Mouse (Mus musculus) limb, embryonic 11.5 days (tissue): ENCODE measurements around the gene Eddm3b. TPM values are rescaled to one million over a fixed set of nuclear protein-coding genes. Genes with fewer than 3 reads are reported as not detected.
A peak's percentile ranks its signal among the peaks of the same experiment; 100 is the strongest.

Experiments
- ATAC-seq: fragments of 200-750 bp; cut with Nextera tagmentation; 2 replicates; pipeline ENCODE4 v1.8.0; 2017; ENCODE audit warnings: low read depth; ENCODE audit not compliant: insufficient number of reproducible peaks, low FRiP score, low TSS enrichment
- DNase-seq: peaks from one replicate; pipeline ENCODE4 v3.0.0-alpha.2; 2015; ENCODE audit warnings: low spot score
- H3K27ac ChIP-seq: fragments of 300-500 bp; sonication (generic); replicated peaks from 2 replicates; pipeline ENCODE4 v1.5.1; 2014; ENCODE audit warnings: low read depth, mild to moderate bottlenecking, low read length
- H3K27me3 ChIP-seq: fragments of 300-500 bp; sonication (generic); 2 replicates; pipeline ENCODE4 v1.6.1; 2014; ENCODE audit warnings: mild to moderate bottlenecking, low read length, mixed read lengths; ENCODE audit not compliant: control insufficient read depth, insufficient read depth
- H3K36me3 ChIP-seq: fragments of 300-500 bp; sonication (generic); 2 replicates; pipeline ENCODE4 v1.6.1; 2014; ENCODE audit warnings: mild to moderate bottlenecking, low read length, moderate library complexity, mixed read lengths; ENCODE audit not compliant: control insufficient read depth, insufficient read depth
- H3K4me1 ChIP-seq: fragments of 300-500 bp; sonication (generic); 2 replicates; pipeline ENCODE4 v1.6.1; 2014; ENCODE audit warnings: low read length, mixed read lengths; ENCODE audit not compliant: control insufficient read depth, insufficient read depth
- H3K4me2 ChIP-seq: fragments of 300-500 bp; sonication (generic); 2 replicates; pipeline ENCODE4 v1.6.1; 2014; ENCODE audit warnings: low read depth, mild to moderate bottlenecking, moderate library complexity; ENCODE audit not compliant: severe bottlenecking
- H3K4me3 ChIP-seq: fragments of 300-500 bp; sonication (generic); 2 replicates; pipeline ENCODE4 v1.5.1; 2014; ENCODE audit warnings: low read depth, low read length
- H3K9ac ChIP-seq: fragments of 300-500 bp; sonication (generic); 2 replicates; pipeline ENCODE4 v1.6.1; 2014; ENCODE audit warnings: mild to moderate bottlenecking, low read length
- H3K9me3 ChIP-seq: fragments of 300-500 bp; sonication (generic); 2 replicates; pipeline ENCODE4 v1.6.1; 2016; ENCODE audit warnings: low read length; ENCODE audit not compliant: control insufficient read depth
- WGBS: fragments of 180-500 bp; shearing (Covaris S2); extraction: QIAGEN DNeasy Blood & Tissue Kit; methylation state at CpG from one replicate; pipeline ENCODE4 v1.1.7; 2014; 5-methylcytosine and 5-hydroxymethylcytosine counted together
- polyA plus RNA-seq: library from polyadenylated mRNA; unstranded; fragments of >200 nt; fragmentation: Nextera tagmentation; extraction: Ambion mirVana; gene quantifications from 2 replicates; pipeline ENCODE4 v1.2.1, GENCODE M21; 2014

The Eddm3b gene
- not detected in 2 replicates for polyA plus RNA-seq

DNA sequence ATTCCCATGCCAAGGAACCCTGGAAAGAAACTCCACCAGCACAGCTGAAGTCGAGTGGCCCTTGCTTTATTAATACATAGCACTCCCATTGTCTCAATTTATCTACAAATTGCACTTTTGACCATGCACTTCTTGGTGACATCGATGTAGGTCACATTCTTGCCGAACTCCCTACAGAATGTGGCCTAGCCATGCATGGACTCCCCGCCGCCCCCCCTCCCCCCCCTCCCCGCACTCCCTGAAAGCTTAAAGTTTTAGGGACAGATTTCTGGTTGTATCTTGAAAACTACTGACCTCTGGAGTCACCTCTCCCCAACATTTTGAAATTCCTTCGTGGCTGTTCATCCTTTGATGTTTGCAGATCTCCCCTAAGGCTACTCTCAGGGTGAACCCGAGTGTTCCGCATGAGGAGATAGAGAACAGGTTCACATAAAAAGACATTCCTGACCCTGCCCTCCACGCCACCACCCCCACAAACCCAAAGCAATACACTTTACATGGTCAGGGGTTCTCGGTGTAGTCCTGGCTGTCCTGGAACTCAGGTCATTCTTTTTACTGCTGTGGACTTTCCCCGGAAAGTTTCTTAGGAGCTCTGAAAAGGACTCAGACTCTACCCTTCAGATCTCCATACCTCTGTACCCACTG lies at the start of gene Eddm3b:
TSS of gene Eddm3b (plus strand) at position 511 of the 645 bp plus-strand sequence.
- Histone ChIP-seq H3K9me3 (no peaks in the 10 kb centered on the region), H3K4me2 (no peak within 1 kb of the TSS), H3K4me3 (no peak within 1 kb of the TSS), H3K27ac (no peak within 1 kb of the TSS), H3K27me3 (no peaks in the 10 kb centered on the region), H3K4me1 (no peaks in the 10 kb centered on the region), H3K36me3 (no peaks in the 10 kb centered on the region), H3K9ac (no peak within 1 kb of the TSS)
- ATAC-seq (no peak), DNase-seq (no peak)
- 51% methylated on average over 12 of the region's 12 CpGs for WGBS

GRCm38 (mm10) chr14:51068956-51069355 lies 45.3 kb upstream of the Eddm3b start:
- Histone ChIP-seq H3K9ac (no peak overlapping the region), H3K4me1 (no peaks in the 10 kb centered on the region), H3K27me3 (no peaks in the 10 kb centered on the region), H3K9me3 (no peaks in the 10 kb centered on the region), H3K36me3 (no peaks in the 10 kb centered on the region), H3K4me2 (no peak overlapping the region), H3K27ac (no peak overlapping the region), H3K4me3 (no peak overlapping the region)
- 94% methylated on average over 5 of the region's 5 CpGs for WGBS
- ATAC-seq, result no peak
- DNase-seq, result no peak

- no peak overlapping the region for H3K9ac ChIP-seq
- H3K27me3 ChIP-seq, result no peaks in the 10 kb centered on the region
- no peaks in the 10 kb centered on the region for H3K4me1 ChIP-seq
- ATAC-seq (no peak), DNase-seq (peak; percentile 42)
- no peak overlapping the region for H3K4me3 ChIP-seq
- WGBS, result 84% methylated on average over 2 of the region's 2 CpGs
- H3K9me3 ChIP-seq, result no peaks in the 10 kb centered on the region
- H3K36me3 ChIP-seq, result no peaks in the 10 kb centered on the region
- no peak overlapping the region for H3K27ac ChIP-seq
- no peak overlapping the region for H3K4me2 ChIP-seq
Measured at GRCm38 (mm10) chr14:51069617-51070016, 44.6 kb upstream of the Eddm3b start.

- no peak within 1 kb of the TSS for H3K4me3 ChIP-seq
- H3K4me1 ChIP-seq, result no peaks in the 10 kb centered on the region
- DNase-seq (no peak), ATAC-seq (no peak)
- no peaks in the 10 kb centered on the region for H3K27me3 ChIP-seq
- no peaks in the 10 kb centered on the region for H3K36me3 ChIP-seq
- no peak within 1 kb of the TSS for H3K4me2 ChIP-seq
- H3K27ac ChIP-seq, result no peak within 1 kb of the TSS
- H3K9me3 ChIP-seq, result no peaks in the 10 kb centered on the region
- WGBS, result 81% methylated on average over 3 of the region's 3 CpGs
- H3K9ac ChIP-seq, result no peak within 1 kb of the TSS
Measured at GRCm38 (mm10) chr14:51074335-51074734, 39.9 kb upstream of the Eddm3b start, which contains the start of gene Olfr750. TSS of gene Olfr750 (minus strand) at chr14:51074435.

DNA sequence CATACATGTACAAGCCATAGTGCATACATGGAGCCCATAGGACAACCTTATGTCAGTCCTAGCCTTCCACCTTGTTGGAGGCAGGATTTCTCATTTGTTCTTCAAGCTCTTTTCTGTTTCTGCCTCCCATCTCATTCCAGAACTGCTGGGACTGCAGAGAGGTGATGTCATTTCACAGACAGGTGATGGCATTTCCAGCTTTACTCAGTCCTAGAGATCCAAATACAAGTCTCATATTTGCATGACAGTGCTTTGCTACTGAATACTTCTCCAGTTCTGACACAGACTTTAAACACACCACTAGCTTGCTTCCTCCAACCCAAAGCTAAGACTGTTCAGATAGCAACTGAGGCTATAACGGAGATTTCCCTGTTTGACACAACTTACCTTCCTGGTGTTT lies 35.0 kb upstream of the Eddm3b start:
- no peak for DNase-seq
- Histone ChIP-seq H3K27ac (no peak overlapping the region), H3K4me2 (no peak overlapping the region), H3K27me3 (no peaks in the 10 kb centered on the region), H3K4me1 (no peaks in the 10 kb centered on the region), H3K4me3 (no peak overlapping the region), H3K36me3 (no peaks in the 10 kb centered on the region), H3K9me3 (no peaks in the 10 kb centered on the region), H3K9ac (no peak overlapping the region)
- no peak for ATAC-seq
- WGBS, result 84% methylated on average over 1 of the region's 1 CpGs

DNA sequence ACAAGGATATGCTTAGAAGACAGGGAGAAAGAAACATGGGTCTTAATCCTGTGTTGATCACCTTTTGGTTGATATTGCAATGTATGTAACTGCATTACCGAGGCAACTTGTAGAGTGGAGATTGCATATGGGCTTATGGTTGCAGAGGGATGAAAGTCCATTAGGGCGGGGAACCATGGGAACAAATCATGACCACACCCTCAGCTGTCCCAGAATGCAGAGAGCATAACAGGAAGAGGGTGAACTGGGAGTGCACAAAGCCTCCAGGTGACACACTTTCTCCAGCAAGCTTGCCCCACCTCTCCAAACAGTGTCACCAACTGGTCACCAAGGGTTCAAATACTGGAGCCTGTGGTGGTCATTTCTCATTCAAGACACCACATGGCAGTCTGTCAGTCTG lies 33.2 kb upstream of the Eddm3b start:
- Histone ChIP-seq H3K9me3 (no peaks in the 10 kb centered on the region), H3K4me3 (no peak overlapping the region), H3K27ac (no peak overlapping the region), H3K4me1 (no peaks in the 10 kb centered on the region), H3K27me3 (no peaks in the 10 kb centered on the region), H3K9ac (no peak overlapping the region), H3K4me2 (no peak overlapping the region), H3K36me3 (no peaks in the 10 kb centered on the region)
- ATAC-seq, result no peak
- DNase-seq, result no peak
- WGBS, result 88% methylated on average over 2 of the region's 2 CpGs

DNA sequence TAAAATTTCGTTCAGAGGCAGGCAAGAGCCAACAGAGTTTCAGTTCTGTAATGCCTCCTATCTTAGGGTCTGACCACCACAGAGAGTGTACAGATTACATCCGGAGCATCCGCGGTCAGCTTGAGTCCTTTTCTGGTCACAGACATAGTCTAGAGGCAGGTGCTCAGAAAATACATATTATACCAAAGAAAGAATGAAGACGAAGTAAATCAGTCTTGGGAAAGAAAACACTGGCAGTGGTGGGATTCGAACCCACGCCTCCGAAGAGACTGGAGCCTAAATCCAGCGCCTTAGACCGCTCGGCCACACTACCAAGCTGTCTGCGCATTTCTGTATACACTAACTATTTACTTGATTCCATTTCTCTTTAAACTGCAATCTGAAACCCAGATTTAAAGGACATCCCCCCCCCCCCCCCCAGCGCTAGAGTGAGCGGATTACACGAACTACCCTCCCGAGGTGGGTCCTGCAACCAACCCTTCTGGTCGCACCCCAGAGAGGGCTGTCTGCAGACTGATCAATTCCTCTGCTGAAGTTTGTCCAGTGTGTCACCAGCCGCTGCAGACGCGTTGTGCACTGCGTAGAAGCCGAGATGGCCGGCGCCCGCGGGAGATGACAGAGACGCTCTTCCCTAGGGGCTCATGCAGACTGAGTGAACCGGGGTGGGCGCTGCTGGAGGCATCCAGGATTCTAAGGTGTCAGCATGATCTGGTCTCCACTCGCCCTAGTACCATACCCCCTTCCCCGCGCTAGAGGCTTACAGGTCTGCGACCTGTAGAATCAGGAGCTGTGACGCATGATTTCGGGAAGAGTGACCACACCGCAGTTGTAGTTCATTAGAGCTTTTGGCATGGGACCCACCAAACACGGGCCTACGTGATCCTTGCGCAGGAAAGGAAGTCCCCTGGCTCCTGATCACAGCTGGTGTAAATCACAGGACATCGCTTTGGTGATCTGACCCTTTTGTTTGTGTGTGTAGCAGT lies 31.3 kb upstream of the Eddm3b start:
- DNase-seq (peak; percentile 77), ATAC-seq (peak; percentile 45; the same call in 1 of the 2 replicates)
- no peak overlapping the region for H3K9ac ChIP-seq
- WGBS, result 2% methylated on average over 40 of the region's 40 CpGs
- peak overlapping the region; percentile 39 for H3K4me3 ChIP-seq
- H3K4me1 ChIP-seq, result no peaks in the 10 kb centered on the region
- no peaks in the 10 kb centered on the region for H3K36me3 ChIP-seq
- H3K27ac ChIP-seq, result no peak overlapping the region
- peak overlapping the region; percentile 51 for H3K4me2 ChIP-seq
- H3K27me3 ChIP-seq, result no peaks in the 10 kb centered on the region
- no peaks in the 10 kb centered on the region for H3K9me3 ChIP-seq

DNA sequence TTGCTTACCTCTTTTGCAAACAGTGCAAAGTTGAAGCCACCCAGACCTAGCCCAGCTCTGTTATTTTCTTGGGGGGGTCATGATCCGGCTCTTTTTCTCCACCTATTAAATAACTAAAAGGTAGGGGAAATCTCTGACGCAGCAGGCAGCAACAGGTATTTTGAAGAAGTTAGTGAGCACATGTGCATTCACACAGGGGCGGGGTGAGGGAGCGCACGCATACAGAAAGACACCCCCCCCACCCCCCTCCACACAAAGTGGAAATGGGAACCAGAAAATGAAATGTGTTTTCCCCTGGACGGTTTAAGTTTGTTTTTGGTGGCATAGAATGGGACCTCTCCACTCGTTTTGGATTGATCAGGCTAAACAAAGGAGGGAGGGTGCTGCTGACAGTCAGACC lies 30.4 kb upstream of the Eddm3b start:
- Histone ChIP-seq H3K27me3 (no peaks in the 10 kb centered on the region), H3K9me3 (no peaks in the 10 kb centered on the region), H3K36me3 (no peaks in the 10 kb centered on the region), H3K27ac (no peak overlapping the region), H3K4me3 (peak overlapping the region; percentile 39), H3K4me2 (peak overlapping the region; percentile 51), H3K4me1 (no peaks in the 10 kb centered on the region), H3K9ac (no peak overlapping the region)
- ATAC-seq (no peak), DNase-seq (no peak)
- WGBS, result 8% methylated on average over 7 of the region's 7 CpGs
